Mouse (Mus musculus) heart, postnatal 0 days (tissue): ENCODE measurements around the gene Cep95.

Experiments used
- CTCF ChIP-seq: IDR thresholded peaks from 2 replicates; pipeline ENCODE4 v1.5.1; 2016; ENCODE audit warnings: antibody characterized with exemption, control low read depth, low read depth
- EP300 ChIP-seq: IDR thresholded peaks from 2 replicates; pipeline ENCODE4 v1.6.1; 2016; ENCODE audit warnings: antibody characterized with exemption, low read depth

DNA sequence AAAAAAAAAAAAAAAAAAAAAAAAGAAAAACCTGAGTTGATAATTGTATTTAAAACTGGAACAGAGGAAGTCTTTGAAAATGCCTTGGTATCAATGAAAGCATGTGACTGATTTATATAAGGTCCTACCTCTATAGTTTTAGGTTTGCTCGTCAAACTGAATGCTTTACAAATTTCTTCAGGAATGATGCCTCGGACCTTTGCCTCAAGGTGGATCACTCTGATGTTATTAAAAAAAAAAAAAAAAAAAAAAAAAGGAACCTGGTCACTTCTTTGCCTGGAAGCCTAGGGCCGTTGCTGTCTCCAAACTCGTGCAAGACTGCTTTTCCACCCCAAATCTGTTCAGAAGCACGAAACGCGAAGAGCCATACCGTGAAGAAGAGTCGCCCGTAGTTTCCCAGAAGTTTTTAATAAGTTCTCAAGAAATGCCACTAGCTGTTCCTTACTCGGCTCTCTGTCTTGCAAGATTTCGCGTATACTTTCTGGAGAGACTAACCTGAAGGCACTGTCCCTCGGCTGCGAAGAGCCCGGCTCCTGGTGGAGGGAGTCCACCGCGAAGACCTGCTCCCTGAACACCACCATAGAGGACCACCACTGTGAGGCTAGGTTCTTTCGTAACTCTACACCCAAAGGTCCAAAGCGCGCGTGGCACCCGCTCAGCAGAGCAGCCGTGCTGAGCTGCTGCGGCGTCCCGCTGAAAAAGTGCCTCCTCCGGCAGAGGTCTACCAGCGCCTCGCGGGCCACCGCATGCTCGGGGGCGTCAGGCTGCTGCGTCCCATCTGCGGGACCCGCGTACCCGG lies 10.3 kb upstream of the Cep95 start:
- no peak for TF ChIP-seq CTCF
- TF ChIP-seq EP300, result no peak
